In genomic region chr7:38077189-38077588, GRCm38 (mm10) we compare ENCODE assay signal across 27 mouse cellular contexts. TPM values are rescaled to one million over a fixed set of nuclear protein-coding genes. Genes with fewer than 3 reads are reported as not detected.
A peak's percentile ranks its signal among the peaks of the same experiment; 100 is the strongest.
DNase-seq lines count a peak whose midpoint lies in the region; ATAC-seq and TF ChIP-seq lines count a peak whose summit lies in the region.
"Had no signal": no experiment of that assay in that cellular context is flagged by ENCODE, and none has a peak within 500 bp of the region (broad histone marks: within the 10 kb centered on the region; RNA-seq: fewer than 3 reads in every experiment).

No protein-coding gene starts in this region.

- DNase-seq in intestine, embryonic 14.5 days (ENCODE audit: low spot score), result no peak
- peak; percentile 54 for DNase-seq in Muller cell, postnatal 12 days (ENCODE audit: inconsistent ontology term)
- DNase-seq in frontal cortex, postnatal 25 days (ENCODE audit: low spot score in 2 of 2), result no peak
- DNase-seq in kidney, adult 2 months, result no peak
- DNase-seq in hindbrain, embryonic 10.5 days (ENCODE audit: low spot score), result no peak
- DNase-seq: adrenal gland, postnatal 36 days; cerebellum, postnatal 25 days; embryo, embryonic 11 days; gastrocnemius, postnatal 14 days; heart, adult 18-20 months; heart, postnatal 10 days; kidney, postnatal 36 days; layer of hippocampus, postnatal 36 days; lung, embryonic 14.5 days; lung, postnatal 36 days; thymus, postnatal 25 days had no signal

- no peaks in the 10 kb centered on the region for H3K9me3 ChIP-seq in intestine, embryonic 14.5 days (ENCODE audit: control insufficient read depth, low read length)
- no peaks in the 10 kb centered on the region for H3K9me3 ChIP-seq in intestine, postnatal 0 days (ENCODE audit: control insufficient read depth)
- H3K9me3 ChIP-seq in intestine, embryonic 16.5 days (ENCODE audit: control insufficient read depth, low read length), result no peaks in the 10 kb centered on the region
- no peaks in the 10 kb centered on the region for H3K9me3 ChIP-seq in hindbrain, embryonic 10.5 days
- H3K9me3 ChIP-seq: embryonic facial prominence, embryonic 13.5 days; forebrain, embryonic 15.5 days; heart, embryonic 12.5 days; kidney, embryonic 15.5 days; neural tube, embryonic 15.5 days; stomach, embryonic 15.5 days had no signal

- TF ChIP-seq CTCF in intestine, postnatal 0 days (IDR thresholded peaks at IDR 0.05; ENCODE audit: low read depth), result no peak
- no peak for TF ChIP-seq CTCF in embryonic fibroblast, embryonic 13.5 days (IDR thresholded peaks at IDR 0.05; ENCODE audit: borderline replicate concordance, insufficient read depth, low read length)
- no peak for TF ChIP-seq CTCF in kidney, adult 2 months (conservative IDR thresholded peaks at IDR 0.05; ENCODE audit: insufficient read depth, insufficient read length, low read depth, low read length)

- H3K27ac ChIP-seq in intestine, embryonic 14.5 days (ENCODE audit: low read depth), result no peak overlapping the region
- no peak overlapping the region for H3K27ac ChIP-seq in intestine, postnatal 0 days (ENCODE audit: low read depth, low read length)
- H3K27ac ChIP-seq in embryonic fibroblast, embryonic 13.5 days (ENCODE audit: insufficient read depth, low read length), result peak overlapping the region; percentile 80
- no peak overlapping the region for H3K27ac ChIP-seq in intestine, embryonic 16.5 days (ENCODE audit: low read length)
- H3K27ac ChIP-seq in kidney, adult 2 months (ENCODE audit: insufficient read depth, low read depth, low read length), result no peak overlapping the region
- H3K27ac ChIP-seq in hindbrain, embryonic 10.5 days, result no peak overlapping the region
- H3K27ac ChIP-seq: embryonic facial prominence, embryonic 13.5 days; forebrain, embryonic 15.5 days; hindbrain, postnatal 0 days; kidney, embryonic 15.5 days; neural tube, embryonic 15.5 days; stomach, embryonic 15.5 days had no signal

- no peak overlapping the region for H3K4me2 ChIP-seq in intestine, embryonic 14.5 days (ENCODE audit: low read length)
- H3K4me2 ChIP-seq in intestine, postnatal 0 days (replicated peaks; ENCODE audit: low read depth), result no peak overlapping the region
- no peak overlapping the region for H3K4me2 ChIP-seq in intestine, embryonic 16.5 days (ENCODE audit: low read depth, low read length)
- H3K4me2 ChIP-seq: embryonic facial prominence, embryonic 13.5 days; forebrain, embryonic 15.5 days; heart, embryonic 12.5 days; kidney, embryonic 15.5 days; lung, embryonic 14.5 days; neural tube, embryonic 15.5 days; stomach, embryonic 15.5 days had no signal

- no peak for TF ChIP-seq POLR2A in embryonic fibroblast, embryonic 13.5 days (IDR thresholded peaks at IDR 0.05; ENCODE audit: low read depth, low read length)
- no peak for TF ChIP-seq POLR2A in kidney, adult 2 months (IDR thresholded peaks at IDR 0.05; ENCODE audit: low read depth, low read length)

- H3K27me3 ChIP-seq in intestine, embryonic 14.5 days (replicated peaks; ENCODE audit: control insufficient read depth, insufficient read depth, low read length), result peaks cover 4% of the 10 kb centered on the region; the same call in 1 of the 2 replicates
- H3K27me3 ChIP-seq in intestine, postnatal 0 days (replicated peaks; ENCODE audit: control insufficient read depth, insufficient read depth, low read length), result 0 out of 2 replicates have a peak, but pooled peaks cover 3% of the 10 kb centered on the region
- H3K27me3 ChIP-seq in intestine, embryonic 16.5 days (replicated peaks; ENCODE audit: control insufficient read depth, insufficient read depth, low read length), result no peaks in the 10 kb centered on the region; the same call in 1 of the 2 replicates
- no peaks in the 10 kb centered on the region for H3K27me3 ChIP-seq in kidney, adult 2 months (replicated peaks; ENCODE audit: control insufficient read depth, insufficient read depth, low read length)
- H3K27me3 ChIP-seq in hindbrain, embryonic 10.5 days (ENCODE audit: insufficient read depth, poor library complexity, severe bottlenecking), result 0 out of 2 replicates have a peak, but pooled peaks cover 6% of the 10 kb centered on the region
- H3K27me3 ChIP-seq: forebrain, embryonic 15.5 days; heart, embryonic 12.5 days; neural tube, embryonic 15.5 days had no signal

- no peaks in the 10 kb centered on the region for H3K36me3 ChIP-seq in intestine, embryonic 14.5 days (ENCODE audit: control insufficient read depth, insufficient read depth, low read length)
- no peaks in the 10 kb centered on the region for H3K36me3 ChIP-seq in intestine, postnatal 0 days (ENCODE audit: control insufficient read depth, insufficient read depth)
- H3K36me3 ChIP-seq in intestine, embryonic 16.5 days (ENCODE audit: control insufficient read depth, insufficient read depth, low read length), result no peaks in the 10 kb centered on the region
- H3K36me3 ChIP-seq in kidney, adult 2 months (ENCODE audit: control insufficient read depth, insufficient read depth, low read length), result no peaks in the 10 kb centered on the region
- no peaks in the 10 kb centered on the region for H3K36me3 ChIP-seq in hindbrain, embryonic 10.5 days
- H3K36me3 ChIP-seq: embryonic facial prominence, embryonic 13.5 days; forebrain, embryonic 15.5 days; heart, embryonic 12.5 days; kidney, embryonic 15.5 days; neural tube, embryonic 15.5 days; stomach, embryonic 15.5 days had no signal

- WGBS in intestine, embryonic 14.5 days, result 48% methylated on average over 7 of the region's 7 CpGs
- 40% methylated on average over 7 of the region's 7 CpGs for WGBS in intestine, postnatal 0 days
- WGBS in intestine, embryonic 16.5 days, result 46% methylated on average over 7 of the region's 7 CpGs
- WGBS in kidney, adult 2 months, result 49% methylated on average over 7 of the region's 7 CpGs
- 78% methylated on average over 7 of the region's 7 CpGs for WGBS in hindbrain, embryonic 10.5 days

- no peak overlapping the region for H3K9ac ChIP-seq in intestine, embryonic 14.5 days (ENCODE audit: low read length)
- no peak overlapping the region for H3K9ac ChIP-seq in intestine, postnatal 0 days (ENCODE audit: low read depth, low read length)
- no peak overlapping the region for H3K9ac ChIP-seq in intestine, embryonic 16.5 days (ENCODE audit: low read depth, low read length)
- H3K9ac ChIP-seq: embryonic facial prominence, embryonic 13.5 days; forebrain, embryonic 15.5 days; heart, embryonic 12.5 days; kidney, embryonic 15.5 days; lung, embryonic 14.5 days; neural tube, embryonic 15.5 days; stomach, embryonic 15.5 days had no signal

- ATAC-seq in intestine, embryonic 14.5 days (replicated peaks; ENCODE audit: low FRiP score, low TSS enrichment, low read depth), result peak; percentile 47
- ATAC-seq in intestine, postnatal 0 days, result no peak
- peak; percentile 62 for ATAC-seq in intestine, embryonic 16.5 days
- ATAC-seq: forebrain, embryonic 15.5 days; hindbrain, postnatal 0 days; midbrain, embryonic 16.5 days had no signal

- 0 out of 2 replicates have a peak, but pooled peaks cover 4% of the 10 kb centered on the region for H3K4me1 ChIP-seq in intestine, embryonic 14.5 days (replicated peaks; ENCODE audit: control insufficient read depth, insufficient read depth, low read length)
- no peaks in the 10 kb centered on the region for H3K4me1 ChIP-seq in intestine, postnatal 0 days (replicated peaks; ENCODE audit: control insufficient read depth, insufficient read depth, low read length)
- peaks cover 5% of the 10 kb centered on the region for H3K4me1 ChIP-seq in embryonic fibroblast, embryonic 13.5 days (ENCODE audit: control insufficient read depth, insufficient read depth, low read length)
- no peaks in the 10 kb centered on the region; the same call in 1 of the 2 replicates for H3K4me1 ChIP-seq in intestine, embryonic 16.5 days (ENCODE audit: control insufficient read depth, insufficient read depth, low read length)
- no peaks in the 10 kb centered on the region for H3K4me1 ChIP-seq in kidney, adult 2 months (ENCODE audit: control insufficient read depth, insufficient read depth, low read length)
- H3K4me1 ChIP-seq in hindbrain, embryonic 10.5 days (replicated peaks), result peaks cover 24% of the 10 kb centered on the region
- H3K4me1 ChIP-seq: embryonic facial prominence, embryonic 13.5 days had no signal

- H3K4me3 ChIP-seq in intestine, embryonic 14.5 days (ENCODE audit: low read depth, low read length), result no peak overlapping the region
- no peak overlapping the region for H3K4me3 ChIP-seq in intestine, postnatal 0 days (ENCODE audit: low read depth, low read length)
- H3K4me3 ChIP-seq in embryonic fibroblast, embryonic 13.5 days (ENCODE audit: insufficient read depth, low read length), result no peak overlapping the region
- H3K4me3 ChIP-seq in intestine, embryonic 16.5 days (ENCODE audit: low read length), result no peak overlapping the region
- H3K4me3 ChIP-seq in kidney, adult 2 months (ENCODE audit: insufficient read depth, low read depth, low read length), result no peak overlapping the region
- no peak overlapping the region for H3K4me3 ChIP-seq in hindbrain, embryonic 10.5 days
- H3K4me3 ChIP-seq: embryonic facial prominence, embryonic 13.5 days; forebrain, embryonic 15.5 days; heart, embryonic 12.5 days; kidney, embryonic 15.5 days; neural tube, embryonic 15.5 days; stomach, embryonic 15.5 days had no signal

RNA-seq across cellular contexts. Expression of gene Ccne1, which starts 30.1 kb away (rescaled TPM):
- polyA plus RNA-seq in intestine, embryonic 14.5 days (2014; fragmentation: Nextera tagmentation; extraction: Ambion mirVana), result 72.6 and 74.7 TPM in 2 replicates
- polyA plus RNA-seq in intestine, postnatal 0 days (2015; fragmentation: Nextera tagmentation; extraction: Ambion mirVana), result 12.0 and 12.6 TPM in 2 replicates
- 47.9 and 51.0 TPM in 2 replicates for polyA plus RNA-seq in embryonic fibroblast, embryonic 13.5 days (2011; ENCODE audit: insufficient read length, low read depth, missing spikeins)
- polyA plus RNA-seq in intestine, embryonic 16.5 days (2015; fragmentation: Nextera tagmentation; extraction: Ambion mirVana), result 45.8 and 55.9 TPM in 2 replicates
- polyA plus RNA-seq in kidney, adult 2 months (2012; rRNA removed), result 0.41 and 0.95 TPM in 2 replicates
- 66.1 and 92.1 TPM in 2 replicates for polyA plus RNA-seq in hindbrain, embryonic 10.5 days (2016; fragmentation: Nextera tagmentation; extraction: Ambion mirVana)

RNA-seq across cellular contexts. Expression of gene Uri1, which starts 53.8 kb away (rescaled TPM):
- polyA plus RNA-seq in intestine, embryonic 14.5 days (2014; fragmentation: Nextera tagmentation; extraction: Ambion mirVana), result 51.3 and 51.6 TPM in 2 replicates
- 25.6 and 26.9 TPM in 2 replicates for polyA plus RNA-seq in intestine, postnatal 0 days (2015; fragmentation: Nextera tagmentation; extraction: Ambion mirVana)
- polyA plus RNA-seq in embryonic fibroblast, embryonic 13.5 days (2011; ENCODE audit: insufficient read length, low read depth, missing spikeins), result 41.3 and 54.3 TPM in 2 replicates
- polyA plus RNA-seq in intestine, embryonic 16.5 days (2015; fragmentation: Nextera tagmentation; extraction: Ambion mirVana), result 29.6 TPM in 2 replicates
- polyA plus RNA-seq in kidney, adult 2 months (2012; rRNA removed), result 6.1 and 7.1 TPM in 2 replicates
- 33.4 and 40.1 TPM in 2 replicates for polyA plus RNA-seq in hindbrain, embryonic 10.5 days (2016; fragmentation: Nextera tagmentation; extraction: Ambion mirVana)
